Mouse (Mus musculus) kidney, embryonic 16.5 days (tissue): ENCODE results near the gene 1110059E24Rik. TPM values are rescaled to one million over a fixed set of nuclear protein-coding genes. Genes with fewer than 3 reads are reported as not detected.
"Not testable (repeated sequence)": the region's sequence is repeated elsewhere in the genome, so short reads cannot be mapped to it uniquely, and the experiment has no call there.

Experiments
- ATAC-seq: fragments of 200-750 bp; cut with Nextera tagmentation; 2 replicates; pipeline ENCODE4 v1.8.0; 2017; ENCODE audit warnings: moderate TSS enrichment; ENCODE audit not compliant: low FRiP score, low TSS enrichment
- H3K27ac ChIP-seq: fragments of 300-500 bp; sonication (generic); 2 replicates; pipeline ENCODE4 v1.5.1; 2014; ENCODE audit warnings: low read length
- H3K27me3 ChIP-seq: fragments of 300-500 bp; sonication (generic); 2 replicates; pipeline ENCODE4 v1.6.1; 2014; ENCODE audit warnings: low read length, control low read depth, mixed read lengths; ENCODE audit not compliant: insufficient read depth
- H3K36me3 ChIP-seq: fragments of 300-500 bp; sonication (generic); 2 replicates; pipeline ENCODE4 v1.6.1; 2014; ENCODE audit warnings: low read length, control low read depth, mixed read lengths; ENCODE audit not compliant: insufficient read depth
- H3K4me1 ChIP-seq: fragments of 300-500 bp; sonication (generic); 2 replicates; pipeline ENCODE4 v1.6.1; 2014; ENCODE audit warnings: low read length, control low read depth, mixed read lengths; ENCODE audit not compliant: insufficient read depth
- H3K4me2 ChIP-seq: fragments of 300-500 bp; sonication (generic); replicated peaks from 2 replicates; pipeline ENCODE4 v1.6.1; 2014; ENCODE audit warnings: low read depth, low read length
- H3K4me3 ChIP-seq: fragments of 300-500 bp; sonication (generic); 2 replicates; pipeline ENCODE4 v1.5.1; 2014; ENCODE audit warnings: mild to moderate bottlenecking, low read length
- H3K9ac ChIP-seq: fragments of 300-500 bp; sonication (generic); replicated peaks from 2 replicates; pipeline ENCODE4 v1.6.1; 2014; ENCODE audit warnings: low read length
- H3K9me3 ChIP-seq: fragments of 300-500 bp; sonication (generic); 2 replicates; pipeline ENCODE4 v1.6.1; 2016; ENCODE audit warnings: low read length, control low read depth
- WGBS: fragments of 180-500 bp; shearing (Covaris S2); extraction: QIAGEN DNeasy Blood & Tissue Kit; methylation state at CpG from one replicate; pipeline ENCODE4 v1.1.7; 2014; 5-methylcytosine and 5-hydroxymethylcytosine counted together
- polyA plus RNA-seq: library from polyadenylated mRNA; unstranded; fragments of >200 nt; fragmentation: Nextera tagmentation; extraction: Ambion mirVana; gene quantifications from 2 replicates; pipeline ENCODE4 v1.2.1, GENCODE M21; 2015

The 1110059E24Rik gene
- polyA plus RNA-seq, 1 experiment from 2014 or later, result 68.6 TPM

- H3K27ac ChIP-seq, H3K9ac ChIP-seq, H3K9me3 ChIP-seq, H3K4me2 ChIP-seq, H3K4me3 ChIP-seq, H3K27me3 ChIP-seq, H3K36me3 ChIP-seq, ATAC-seq: not testable (repeated sequence)
- H3K4me1 ChIP-seq, result peaks cover 11% of the 10 kb centered on the region
- WGBS, result 64% methylated on average over 6 of the region's 11 CpGs
These were observed 24.3 kb downstream of the 1110059E24Rik start for GRCm38 (mm10) chr19:21628440-21628839.

DNA sequence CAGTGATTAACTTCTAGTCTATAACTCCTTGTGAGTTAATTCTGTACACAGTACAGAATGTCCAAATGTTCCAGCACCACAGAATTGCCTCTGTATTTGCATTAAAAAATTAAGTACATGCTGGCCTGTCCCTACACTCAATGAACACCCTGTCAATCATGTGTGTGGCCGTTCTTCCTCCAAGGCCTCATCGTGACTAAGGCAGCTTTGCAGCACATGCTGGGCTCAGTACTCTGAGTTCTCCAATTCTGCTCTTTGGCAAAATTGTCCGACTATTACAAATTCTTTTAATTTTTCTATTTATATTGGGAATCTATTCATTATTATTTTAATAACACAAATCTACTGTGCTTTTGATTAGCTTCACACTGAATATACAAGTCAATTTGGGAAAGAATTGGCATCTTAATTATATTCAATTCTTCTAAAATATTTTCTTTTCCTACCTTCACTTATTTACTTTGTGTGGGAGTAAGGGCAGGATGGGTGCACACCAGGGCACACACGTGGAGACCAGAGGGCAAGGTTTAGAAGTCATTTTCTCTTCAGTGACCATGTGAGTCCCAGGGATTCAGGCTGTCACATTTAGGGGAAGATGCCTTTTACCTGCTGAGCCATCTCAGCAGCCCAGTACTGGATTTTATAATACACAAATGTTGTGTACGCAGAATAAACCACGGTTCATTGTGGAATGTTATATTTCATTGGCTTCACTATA lies 26.3 kb downstream of the 1110059E24Rik start:
- peaks cover 11% of the 10 kb centered on the region for H3K4me1 ChIP-seq
- no peak overlapping the region for H3K27ac ChIP-seq
- no peak overlapping the region for H3K4me2 ChIP-seq
- no peaks in the 10 kb centered on the region for H3K36me3 ChIP-seq
- H3K9ac ChIP-seq, result no peak overlapping the region
- no peak for ATAC-seq
- H3K9me3 ChIP-seq, result no peaks in the 10 kb centered on the region
- 78% methylated on average over 6 of the region's 6 CpGs for WGBS
- no peaks in the 10 kb centered on the region for H3K27me3 ChIP-seq
- no peak overlapping the region for H3K4me3 ChIP-seq

DNA sequence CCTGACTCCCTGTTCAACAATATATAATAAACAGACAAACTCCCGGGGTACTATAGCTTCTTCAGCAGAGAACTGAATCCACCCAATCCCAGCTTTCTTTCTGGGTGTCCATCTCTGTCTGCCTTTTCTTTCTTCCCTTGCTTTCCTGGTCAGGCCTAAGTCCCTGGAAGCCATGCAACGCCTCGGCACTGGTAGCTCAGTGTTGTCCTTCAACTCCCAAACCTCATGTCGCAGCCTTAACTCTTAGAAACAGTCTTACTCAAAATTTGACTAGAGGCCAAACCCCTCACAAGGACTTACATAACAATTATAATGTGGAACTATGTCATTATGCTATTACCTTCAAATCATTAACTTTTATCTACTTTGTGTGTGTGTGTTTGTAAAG lies 28.6 kb downstream of the 1110059E24Rik start:
- Histone ChIP-seq H3K27me3 (no peaks in the 10 kb centered on the region), H3K9me3 (no peaks in the 10 kb centered on the region), H3K27ac (no peak overlapping the region), H3K9ac (no peak overlapping the region), H3K4me3 (no peak overlapping the region), H3K36me3 (no peaks in the 10 kb centered on the region), H3K4me1 (no peaks in the 10 kb centered on the region), H3K4me2 (no peak overlapping the region)
- WGBS, result 77% methylated on average over 4 of the region's 4 CpGs
- no peak for ATAC-seq

DNA sequence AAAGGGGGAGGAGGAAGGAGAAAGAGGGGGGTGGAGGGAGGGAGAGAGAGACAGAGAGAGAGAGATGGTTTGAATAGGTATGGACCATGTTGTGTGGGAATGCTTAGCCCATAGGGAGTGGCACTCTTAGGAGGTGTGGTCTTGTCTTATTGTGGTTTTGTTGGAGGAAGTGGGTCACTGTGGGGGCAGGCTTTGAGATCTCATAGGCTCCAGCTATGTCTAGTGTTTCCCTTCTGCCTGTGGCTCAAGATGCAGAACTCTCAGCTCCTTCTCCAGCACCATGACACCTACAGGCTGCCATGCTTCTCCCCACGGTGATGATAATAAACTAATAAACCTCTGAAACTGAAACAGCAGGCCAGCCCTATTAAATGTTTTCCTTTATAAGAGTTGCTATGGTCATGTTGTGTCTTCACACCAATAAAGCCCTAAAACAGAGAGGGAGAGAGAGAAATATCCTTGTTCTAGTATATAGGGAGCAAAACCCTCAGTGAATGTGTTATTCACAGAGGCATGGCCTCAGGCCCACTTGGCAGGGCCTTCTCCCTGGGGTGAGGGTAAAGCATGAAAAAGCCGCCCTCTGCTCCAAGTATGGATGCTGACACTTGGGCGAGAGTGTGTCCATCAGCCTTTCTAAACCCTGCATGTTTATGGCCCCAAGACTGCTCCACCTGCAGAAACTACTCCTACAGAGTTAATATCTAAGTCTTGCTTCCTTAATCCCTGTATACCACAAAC lies 29.2 kb downstream of the 1110059E24Rik start:
- Histone ChIP-seq H3K4me1 (no peaks in the 10 kb centered on the region), H3K27me3 (no peaks in the 10 kb centered on the region), H3K9me3 (no peaks in the 10 kb centered on the region), H3K4me3 (no peak overlapping the region), H3K36me3 (no peaks in the 10 kb centered on the region), H3K27ac (no peak overlapping the region), H3K9ac (no peak overlapping the region), H3K4me2 (no peak overlapping the region)
- no peak for ATAC-seq
- WGBS, result 70% methylated on average over 3 of the region's 3 CpGs

GRCm38 (mm10) chr19:21615801-21616200 lies 37.0 kb downstream of the 1110059E24Rik start:
- H3K9ac ChIP-seq, result no peak overlapping the region
- no peaks in the 10 kb centered on the region for H3K4me1 ChIP-seq
- H3K27me3 ChIP-seq, result no peaks in the 10 kb centered on the region
- H3K4me3 ChIP-seq, result no peak overlapping the region
- no peaks in the 10 kb centered on the region for H3K9me3 ChIP-seq
- H3K27ac ChIP-seq, result no peak overlapping the region
- 90% methylated on average over 3 of the region's 3 CpGs for WGBS
- no peak for ATAC-seq
- H3K36me3 ChIP-seq, result peaks cover 4% of the 10 kb centered on the region; the same call in 1 of the 2 replicates
- H3K4me2 ChIP-seq, result no peak overlapping the region

DNA sequence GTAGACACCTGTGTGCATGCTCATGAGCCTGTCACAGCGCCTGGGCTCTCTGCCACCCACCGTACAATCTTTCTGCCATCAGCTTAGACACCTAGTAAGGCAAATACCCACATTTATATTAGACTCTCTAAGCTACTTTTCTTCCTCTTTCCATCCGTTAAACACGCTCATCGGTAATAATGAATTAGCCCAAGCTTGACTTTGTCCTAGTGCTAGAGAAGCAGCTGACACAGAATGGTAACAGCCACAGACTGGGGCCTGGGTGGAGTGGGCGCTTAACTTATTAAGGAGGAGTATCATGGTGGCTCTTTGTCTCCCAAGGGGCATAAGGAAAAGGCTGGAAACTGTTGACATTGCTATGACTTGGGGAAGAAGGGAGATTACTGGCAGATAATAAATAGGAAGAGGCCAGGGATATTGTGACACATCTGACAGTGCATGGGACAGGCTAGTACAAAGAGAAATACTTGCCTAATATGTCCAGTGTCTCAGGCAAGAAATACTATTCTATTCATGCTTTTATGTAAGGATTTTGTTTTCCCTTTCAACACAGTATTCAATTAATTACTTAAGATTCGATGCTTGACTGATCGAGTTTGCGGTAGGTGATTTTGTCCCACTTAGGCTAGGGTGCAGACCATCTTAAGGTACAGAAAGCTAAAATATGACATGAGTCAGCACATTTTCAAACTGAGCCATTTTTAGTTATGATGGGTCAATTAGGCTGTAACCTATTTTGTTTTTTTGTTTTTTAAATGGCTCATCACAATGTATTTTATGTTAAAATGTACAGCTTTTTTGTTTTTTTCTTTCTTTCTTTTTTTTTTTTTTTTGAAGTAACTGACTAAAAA lies 40.8 kb downstream of the 1110059E24Rik start:
- Histone ChIP-seq H3K4me3 (no peak overlapping the region), H3K27ac (no peak overlapping the region), H3K27me3 (no peaks in the 10 kb centered on the region), H3K9me3 (no peaks in the 10 kb centered on the region), H3K9ac (no peak overlapping the region), H3K36me3 (no peaks in the 10 kb centered on the region), H3K4me2 (no peak overlapping the region), H3K4me1 (no peaks in the 10 kb centered on the region)
- WGBS, result 89% methylated on average over 9 of the region's 9 CpGs
- ATAC-seq, result no peak

GRCm38 (mm10) chr19:21611297-21611696 lies 41.5 kb downstream of the 1110059E24Rik start:
- ATAC-seq, result no peak
- Histone ChIP-seq H3K27me3 (no peaks in the 10 kb centered on the region), H3K4me1 (no peaks in the 10 kb centered on the region), H3K27ac (no peak overlapping the region), H3K4me3 (no peak overlapping the region), H3K9ac (no peak overlapping the region), H3K9me3 (no peaks in the 10 kb centered on the region), H3K4me2 (no peak overlapping the region), H3K36me3 (no peaks in the 10 kb centered on the region)
- 80% methylated on average over 6 of the region's 6 CpGs for WGBS

- H3K27me3 ChIP-seq, result no peaks in the 10 kb centered on the region
- no peak for ATAC-seq
- H3K9ac ChIP-seq, result no peak overlapping the region
- no peaks in the 10 kb centered on the region for H3K4me1 ChIP-seq
- H3K9me3 ChIP-seq, result no peaks in the 10 kb centered on the region
- no peak overlapping the region for H3K4me3 ChIP-seq
- WGBS, result 67% methylated on average over 6 of the region's 6 CpGs
- H3K36me3 ChIP-seq, result no peaks in the 10 kb centered on the region
- H3K4me2 ChIP-seq, result no peak overlapping the region
- H3K27ac ChIP-seq, result no peak overlapping the region
These were observed 42.5 kb downstream of the 1110059E24Rik start for GRCm38 (mm10) chr19:21610240-21610639.

- no peaks in the 10 kb centered on the region for H3K27me3 ChIP-seq
- no peak overlapping the region for H3K4me3 ChIP-seq
- ATAC-seq, result no peak
- no peak overlapping the region for H3K9ac ChIP-seq
- H3K36me3 ChIP-seq, result no peaks in the 10 kb centered on the region
- no peak overlapping the region for H3K27ac ChIP-seq
- H3K4me1 ChIP-seq, result no peaks in the 10 kb centered on the region
- H3K4me2 ChIP-seq, result no peak overlapping the region
- WGBS, result 91% methylated on average over 3 of the region's 3 CpGs
- no peaks in the 10 kb centered on the region for H3K9me3 ChIP-seq
These were observed 47.5 kb downstream of the 1110059E24Rik start for GRCm38 (mm10) chr19:21605294-21605693.
